Comparison of ENCODE assay signal across 14 mouse cellular contexts in genomic region chr2:4409810-4410433, GRCm38 (mm10).
A peak's percentile ranks its signal among the peaks of the same experiment; 100 is the strongest.
DNase-seq lines count a peak whose midpoint lies in the region; ATAC-seq and TF ChIP-seq lines count a peak whose summit lies in the region.
"Had no signal": no experiment of that assay in that cellular context is flagged by ENCODE, and none has a peak within 500 bp of the region (broad histone marks: within the 10 kb centered on the region; RNA-seq: fewer than 3 reads in every experiment).

No protein-coding gene starts in this region.

- DNase-seq in forebrain, embryonic 10.5 days (ENCODE audit: extremely low spot score, low spot score), result no peak
- no peak for DNase-seq in hindbrain, embryonic 14.5 days (ENCODE audit: low spot score)
- DNase-seq in midbrain, embryonic 10.5 days (ENCODE audit: low spot score), result no peak
- DNase-seq in frontal cortex, postnatal 14 days (ENCODE audit: low spot score in 2 of 2), result no peak
- DNase-seq: cerebellum, postnatal 36 days; kidney, adult 2 months; right cerebral cortex, postnatal 14 days had no signal

- H3K9me3 ChIP-seq in forebrain, embryonic 10.5 days, result no peaks in the 10 kb centered on the region
- no peaks in the 10 kb centered on the region for H3K9me3 ChIP-seq in forebrain, embryonic 16.5 days (ENCODE audit: control insufficient read depth, low read length)
- H3K9me3 ChIP-seq in hindbrain, embryonic 14.5 days (ENCODE audit: control insufficient read depth, low read length), result no peaks in the 10 kb centered on the region
- H3K9me3 ChIP-seq in hindbrain, embryonic 16.5 days (ENCODE audit: control insufficient read depth, low read length), result no peaks in the 10 kb centered on the region
- H3K9me3 ChIP-seq in midbrain, embryonic 10.5 days (replicated peaks), result no peaks in the 10 kb centered on the region
- no peaks in the 10 kb centered on the region for H3K9me3 ChIP-seq in midbrain, embryonic 13.5 days
- H3K9me3 ChIP-seq: G1E; limb, embryonic 15.5 days; megakaryocyte, embryonic 14.5 days had no signal

- peaks cover 35% of the 10 kb centered on the region for H3K4me1 ChIP-seq in forebrain, embryonic 10.5 days
- peaks cover 52% of the 10 kb centered on the region for H3K4me1 ChIP-seq in forebrain, embryonic 16.5 days (replicated peaks; ENCODE audit: control insufficient read depth, insufficient read depth, low read length)
- peaks cover 74% of the 10 kb centered on the region for H3K4me1 ChIP-seq in hindbrain, embryonic 14.5 days (replicated peaks; ENCODE audit: control insufficient read depth, insufficient read depth, low read length)
- H3K4me1 ChIP-seq in hindbrain, embryonic 16.5 days (ENCODE audit: control insufficient read depth, insufficient read depth, low read depth, low read length), result peaks cover 28% of the 10 kb centered on the region
- peaks cover 49% of the 10 kb centered on the region for H3K4me1 ChIP-seq in midbrain, embryonic 10.5 days
- peaks cover 83% of the 10 kb centered on the region for H3K4me1 ChIP-seq in midbrain, embryonic 13.5 days (replicated peaks)
- peaks cover 19% of the 10 kb centered on the region for H3K4me1 ChIP-seq in olfactory bulb, adult 2 months (ENCODE audit: control insufficient read depth, insufficient read depth, low read length)

- H3K4me3 ChIP-seq in forebrain, embryonic 10.5 days, result no peak overlapping the region
- H3K4me3 ChIP-seq in forebrain, embryonic 16.5 days (replicated peaks; ENCODE audit: low read length), result no peak overlapping the region
- H3K4me3 ChIP-seq in hindbrain, embryonic 14.5 days (replicated peaks; ENCODE audit: low read length), result no peak overlapping the region
- H3K4me3 ChIP-seq in hindbrain, embryonic 16.5 days (ENCODE audit: low read length), result no peak overlapping the region
- H3K4me3 ChIP-seq in midbrain, embryonic 10.5 days, result no peak overlapping the region
- H3K4me3 ChIP-seq in midbrain, embryonic 13.5 days (replicated peaks), result no peak overlapping the region
- no peak overlapping the region for H3K4me3 ChIP-seq in olfactory bulb, adult 2 months (ENCODE audit: insufficient read depth, low read depth, low read length)
- H3K4me3 ChIP-seq: limb, embryonic 15.5 days; megakaryocyte, embryonic 14.5 days had no signal

- 68% methylated on average over 8 of the region's 8 CpGs for WGBS in forebrain, embryonic 10.5 days
- WGBS in forebrain, embryonic 16.5 days, result 55% methylated on average over 8 of the region's 8 CpGs
- WGBS in hindbrain, embryonic 14.5 days, result 64% methylated on average over 8 of the region's 8 CpGs
- 63% methylated on average over 8 of the region's 8 CpGs for WGBS in hindbrain, embryonic 16.5 days
- 73% methylated on average over 8 of the region's 8 CpGs for WGBS in midbrain, embryonic 10.5 days
- WGBS in midbrain, embryonic 13.5 days, result 64% methylated on average over 8 of the region's 8 CpGs
- WGBS in olfactory bulb, adult 2 months, result 53% methylated on average over 8 of the region's 8 CpGs

- no peaks in the 10 kb centered on the region for H3K27me3 ChIP-seq in forebrain, embryonic 10.5 days (ENCODE audit: poor library complexity, severe bottlenecking)
- H3K27me3 ChIP-seq in forebrain, embryonic 16.5 days (replicated peaks; ENCODE audit: control insufficient read depth, insufficient read depth, low read length), result no peaks in the 10 kb centered on the region
- H3K27me3 ChIP-seq in hindbrain, embryonic 14.5 days (ENCODE audit: control insufficient read depth, insufficient read depth, low read length), result no peaks in the 10 kb centered on the region
- no peaks in the 10 kb centered on the region for H3K27me3 ChIP-seq in hindbrain, embryonic 16.5 days (replicated peaks; ENCODE audit: control insufficient read depth, insufficient read depth, low read length)
- H3K27me3 ChIP-seq in midbrain, embryonic 10.5 days (ENCODE audit: low read depth, poor library complexity, severe bottlenecking), result no peaks in the 10 kb centered on the region
- no peaks in the 10 kb centered on the region for H3K27me3 ChIP-seq in midbrain, embryonic 13.5 days
- H3K27me3 ChIP-seq: limb, embryonic 15.5 days had no signal

- ATAC-seq in forebrain, embryonic 16.5 days, result no peak
- no peak for ATAC-seq in hindbrain, embryonic 14.5 days (ENCODE audit: low FRiP score)
- no peak for ATAC-seq in hindbrain, embryonic 16.5 days
- ATAC-seq in midbrain, embryonic 13.5 days, result no peak

- no peak for TF ChIP-seq POLR2A in olfactory bulb, adult 2 months (IDR thresholded peaks at IDR 0.05; ENCODE audit: insufficient read depth, low read depth, low read length)

- H3K4me2 ChIP-seq in forebrain, embryonic 16.5 days (ENCODE audit: low read length), result no peak overlapping the region
- no peak overlapping the region for H3K4me2 ChIP-seq in hindbrain, embryonic 14.5 days (replicated peaks)
- no peak overlapping the region for H3K4me2 ChIP-seq in hindbrain, embryonic 16.5 days (ENCODE audit: low read length)
- no peak overlapping the region for H3K4me2 ChIP-seq in midbrain, embryonic 13.5 days (replicated peaks)
- H3K4me2 ChIP-seq: limb, embryonic 15.5 days had no signal

- H3K27ac ChIP-seq in forebrain, embryonic 10.5 days, result peak overlapping the region; percentile 22; the same call in 1 of the 2 replicates
- H3K27ac ChIP-seq in forebrain, embryonic 16.5 days (ENCODE audit: low read length), result no peak overlapping the region
- H3K27ac ChIP-seq in hindbrain, embryonic 14.5 days, result peak overlapping the region; percentile 21; the same call in 1 of the 2 replicates
- H3K27ac ChIP-seq in hindbrain, embryonic 16.5 days (ENCODE audit: low read depth, low read length), result no peak overlapping the region; the same call in 1 of the 2 replicates
- H3K27ac ChIP-seq in midbrain, embryonic 10.5 days (replicated peaks), result peak overlapping the region; percentile 43
- H3K27ac ChIP-seq in midbrain, embryonic 13.5 days, result no peak overlapping the region
- H3K27ac ChIP-seq in olfactory bulb, adult 2 months (ENCODE audit: insufficient read depth, low read depth, low read length), result 0 out of 2 replicates have a peak overlapping the region, but pooled peaks have one; percentile 17
- H3K27ac ChIP-seq: limb, embryonic 15.5 days had no signal

- H3K36me3 ChIP-seq in forebrain, embryonic 10.5 days (replicated peaks), result peaks cover 2% of the 10 kb centered on the region; the same call in 1 of the 2 replicates
- H3K36me3 ChIP-seq in forebrain, embryonic 16.5 days (ENCODE audit: control insufficient read depth, insufficient read depth), result no peaks in the 10 kb centered on the region
- no peaks in the 10 kb centered on the region for H3K36me3 ChIP-seq in hindbrain, embryonic 14.5 days (replicated peaks; ENCODE audit: control insufficient read depth, insufficient read depth)
- no peaks in the 10 kb centered on the region for H3K36me3 ChIP-seq in hindbrain, embryonic 16.5 days (ENCODE audit: control insufficient read depth, insufficient read depth, low read length)
- peaks cover 22% of the 10 kb centered on the region; the same call in 1 of the 2 replicates for H3K36me3 ChIP-seq in midbrain, embryonic 10.5 days
- no peaks in the 10 kb centered on the region for H3K36me3 ChIP-seq in midbrain, embryonic 13.5 days
- H3K36me3 ChIP-seq: G1E; limb, embryonic 15.5 days had no signal

- TF ChIP-seq CTCF in olfactory bulb, adult 2 months (IDR thresholded peaks at IDR 0.05; ENCODE audit: insufficient read depth, low read depth, low read length), result no peak

- H3K9ac ChIP-seq in forebrain, embryonic 16.5 days (replicated peaks; ENCODE audit: low read depth, low read length), result no peak overlapping the region
- no peak overlapping the region for H3K9ac ChIP-seq in hindbrain, embryonic 14.5 days
- no peak overlapping the region for H3K9ac ChIP-seq in hindbrain, embryonic 16.5 days (ENCODE audit: low read depth, low read length)
- no peak overlapping the region for H3K9ac ChIP-seq in midbrain, embryonic 13.5 days (replicated peaks)
- H3K9ac ChIP-seq: limb, embryonic 15.5 days had no signal

Comparison
In these comparisons a context has a peak if more than half of its experiments do, and no peak if none do; other contexts are left out.
1. H3K27ac ChIP-seq: peak in forebrain, embryonic 10.5 days (single experiment), hindbrain, embryonic 14.5 days (single experiment), midbrain, embryonic 10.5 days (single experiment) and olfactory bulb, adult 2 months (single experiment); none in forebrain, embryonic 16.5 days (single experiment), hindbrain, embryonic 16.5 days (single experiment) and midbrain, embryonic 13.5 days (single experiment).